Mouse (Mus musculus): ENCODE data around the gene 2610528J11Rik. TPM values are rescaled to one million over a fixed set of nuclear protein-coding genes. Genes with fewer than 3 reads are reported as not detected.

The 2610528J11Rik gene
- total and polyA plus RNA-seq, 3 experiments, result not detected

DNA sequence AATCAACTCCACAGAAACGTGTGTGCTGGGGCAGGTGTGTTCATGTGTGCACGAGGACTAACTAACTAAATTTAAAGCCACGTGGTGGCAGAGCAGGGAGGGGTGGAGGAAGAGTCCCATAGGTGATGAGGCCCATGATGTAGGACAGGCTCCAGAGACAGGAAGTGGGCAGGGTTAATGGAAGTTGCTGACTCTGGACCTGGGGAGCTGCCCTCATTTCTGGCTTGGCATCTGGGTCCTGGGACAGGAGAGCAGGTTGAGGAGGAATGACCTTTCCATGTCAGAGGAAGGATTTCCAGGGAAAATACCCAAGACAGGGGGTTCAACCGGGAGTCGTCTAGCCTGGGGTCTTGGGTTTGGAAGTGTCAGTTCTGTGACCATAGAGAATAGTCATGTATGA lies 5.9 kb downstream of the 2610528J11Rik start:
- no peak overlapping the region for H3K4me2 ChIP-seq (ENCODE audit: insufficient read depth, low read depth, poor library complexity, severe bottlenecking)
- in situ Hi-C loops (cut with MboI; ENCODE audit: low pct_ligation_motif_present, low pct_unique_long_range_greater_than_20kb, low sequenced_read_pairs), result no loop called here
- H3K27me3 ChIP-seq (replicated peaks), result peaks cover 89% of the 10 kb centered on the region
- dilution Hi-C loops (cut with MboI; ENCODE audit: extremely low pct_ligation_motif_present, extremely low pct_unique_long_range_greater_than_20kb, low sequenced_read_pairs), result no loop called here
- H3K4me3 ChIP-seq (replicated peaks in 1 of 3; ENCODE audit: low read depth in 2 of 3, low read length in 2 of 3, poor library complexity in 1 of 3), result no peak overlapping the region
- TF ChIP-seq ZC3H11A (IDR thresholded peaks at IDR 0.05; ENCODE audit: low read depth, low read length), result no peak
- TF ChIP-seq JUN (IDR thresholded peaks at IDR 0.05; ENCODE audit: insufficient read depth, low read depth, low read length), result no peak
- TF ChIP-seq CTCF (conservative IDR thresholded peaks at IDR 0.05 in 1 of 2, IDR thresholded peaks at IDR 0.05 in 1 of 2; ENCODE audit: low read depth in 2 of 2, low read length in 2 of 2), result no peak
- no peak for TF ChIP-seq EP300 (IDR thresholded peaks at IDR 0.05; ENCODE audit: low read length)
- no peak overlapping the region for H3K27ac ChIP-seq (ENCODE audit: insufficient read depth, low read depth)
- DNase-seq (ENCODE audit: extremely low read depth), result no peak
- no peak overlapping the region for H3K9ac ChIP-seq (ENCODE audit: insufficient read depth, low read depth)
- H3K79me2 ChIP-seq (replicated peaks; ENCODE audit: control insufficient read depth, extremely low read depth, insufficient read depth, poor library complexity, severe bottlenecking), result no peaks in the 10 kb centered on the region
- H3K9me3 ChIP-seq (replicated peaks; ENCODE audit: low read length), result no peaks in the 10 kb centered on the region
- H3K36me3 ChIP-seq (replicated peaks in 1 of 2; ENCODE audit: control insufficient read depth in 1 of 2, insufficient read depth in 1 of 2, low read length in 1 of 2), result no peaks in the 10 kb centered on the region
- no peaks in the 10 kb centered on the region for H3K4me1 ChIP-seq (ENCODE audit: control insufficient read depth in 1 of 2, insufficient read depth in 2 of 2)

GRCm38 (mm10) chr4:118533156-118533555 lies 6.4 kb downstream of the 2610528J11Rik start:
- H3K4me3 ChIP-seq (replicated peaks in 1 of 3; ENCODE audit: low read depth in 2 of 3, low read length in 2 of 3, poor library complexity in 1 of 3), result no peak overlapping the region
- H3K27me3 ChIP-seq (replicated peaks), result peaks cover 89% of the 10 kb centered on the region
- TF ChIP-seq TBP (conservative IDR thresholded peaks at IDR 0.05; ENCODE audit: low read depth, low read length) (no peak), HCFC1 (IDR thresholded peaks at IDR 0.05; ENCODE audit: low read depth, low read length) (no peak), ZMIZ1 (IDR thresholded peaks at IDR 0.05; ENCODE audit: low read depth, low read length) (no peak), ELF1 (IDR thresholded peaks at IDR 0.05; ENCODE audit: low read depth, low read length) (no peak), IRF4 (IDR thresholded peaks at IDR 0.05; ENCODE audit: low read depth, low read length) (no peak), SMC3 (IDR thresholded peaks at IDR 0.05; ENCODE audit: low read depth, low read length) (no peak), SIN3A (IDR thresholded peaks at IDR 0.05; ENCODE audit: low read length) (no peak), GABPA (IDR thresholded peaks at IDR 0.05; ENCODE audit: insufficient replicate concordance, low read depth, low read length) (no peak), USF2 (conservative IDR thresholded peaks at IDR 0.05; ENCODE audit: low read depth, low read length) (no peak), TCF12 (IDR thresholded peaks at IDR 0.05; ENCODE audit: low read depth, low read length) (no peak), MAFK (IDR thresholded peaks at IDR 0.05; ENCODE audit: insufficient replicate concordance, low read length) (no peak), ZC3H11A (IDR thresholded peaks at IDR 0.05; ENCODE audit: low read depth, low read length) (no peak), CHD2 (IDR thresholded peaks at IDR 0.05; ENCODE audit: low read length) (no peak), BHLHE40 (IDR thresholded peaks at IDR 0.05; ENCODE audit: low read depth, low read length) (no peak)
- H3K4me1 ChIP-seq (ENCODE audit: control insufficient read depth in 1 of 2, insufficient read depth in 2 of 2), result no peaks in the 10 kb centered on the region
- DNase-seq (ENCODE audit: extremely low read depth), result no peak
- no peaks in the 10 kb centered on the region for H3K79me2 ChIP-seq (replicated peaks; ENCODE audit: control insufficient read depth, extremely low read depth, insufficient read depth, poor library complexity, severe bottlenecking)
- no peak overlapping the region for H3K9ac ChIP-seq (ENCODE audit: insufficient read depth, low read depth)
- H3K4me2 ChIP-seq (ENCODE audit: insufficient read depth, low read depth, poor library complexity, severe bottlenecking), result no peak overlapping the region
- no peaks in the 10 kb centered on the region for H3K9me3 ChIP-seq (replicated peaks; ENCODE audit: low read length)
- H3K36me3 ChIP-seq (replicated peaks in 1 of 2; ENCODE audit: control insufficient read depth in 1 of 2, insufficient read depth in 1 of 2, low read length in 1 of 2), result no peaks in the 10 kb centered on the region
- in situ Hi-C loops (cut with MboI; ENCODE audit: low pct_ligation_motif_present, low pct_unique_long_range_greater_than_20kb, low sequenced_read_pairs), result no loop called here
- no peak overlapping the region for H3K27ac ChIP-seq (ENCODE audit: insufficient read depth, low read depth)
- dilution Hi-C loops (cut with MboI; ENCODE audit: extremely low pct_ligation_motif_present, extremely low pct_unique_long_range_greater_than_20kb, low sequenced_read_pairs), result no loop called here
